Mouse (Mus musculus): ENCODE measurements at regions not wholly inside any gene's neighbourhood (a gene's known extent, or its start where the extent isn't known, plus 50 kb on each side); places are given as distances from the start of the nearest gene placed in this dataset.

GRCm38 (mm10) chr11:6738581-6738980, 80.3 kb downstream of the Ramp3 start:
- Histone ChIP-seq H3K4me3 (ENCODE audit: low read depth, low read length) (no peak overlapping the region), H3K9me3 (ENCODE audit: control insufficient read depth, low read length) (no peaks in the 10 kb centered on the region), H3K4me1 (replicated peaks; ENCODE audit: control insufficient read depth, insufficient read depth, low read length) (no peaks in the 10 kb centered on the region), H3K36me3 (ENCODE audit: control insufficient read depth, insufficient read depth, low read length) (no peaks in the 10 kb centered on the region), H3K4me2 (replicated peaks; ENCODE audit: low read depth, low read length) (no peak overlapping the region), H3K27ac (ENCODE audit: low read depth, low read length) (no peak overlapping the region), H3K9ac (ENCODE audit: low read depth, low read length) (no peak overlapping the region), H3K27me3 (ENCODE audit: control insufficient read depth, insufficient read depth, low read length) (no peaks in the 10 kb centered on the region)
- DNase-seq (ENCODE audit: low spot score) (no peak), ATAC-seq (ENCODE audit: low FRiP score) (no peak)
- 85% methylated on average over 3 of the region's 3 CpGs for WGBS

- H3K4me3 ChIP-seq (ENCODE audit: low read depth, low read length) = no peak overlapping the region
- H3K9me3 ChIP-seq (ENCODE audit: control insufficient read depth, low read length) = no peaks in the 10 kb centered on the region
- H3K36me3 ChIP-seq (ENCODE audit: control insufficient read depth, insufficient read depth, low read length) = no peaks in the 10 kb centered on the region
- no peak overlapping the region for H3K27ac ChIP-seq (ENCODE audit: low read depth, low read length)
- H3K4me2 ChIP-seq (replicated peaks; ENCODE audit: low read depth, low read length) = no peak overlapping the region
- no peaks in the 10 kb centered on the region for H3K27me3 ChIP-seq (ENCODE audit: control insufficient read depth, insufficient read depth, low read length)
- WGBS = 93% methylated on average over 3 of the region's 3 CpGs
- DNase-seq (ENCODE audit: low spot score) = no peak
- ATAC-seq (ENCODE audit: low FRiP score) = no peak
- H3K4me1 ChIP-seq (replicated peaks; ENCODE audit: control insufficient read depth, insufficient read depth, low read length) = no peaks in the 10 kb centered on the region
- H3K9ac ChIP-seq (ENCODE audit: low read depth, low read length) = no peak overlapping the region
Measured at GRCm38 (mm10) chr11:6738163-6738562, 79.8 kb downstream of the Ramp3 start.

GRCm38 (mm10) chr11:6734746-6735430, 76.6 kb downstream of the Ramp3 start:
- no peak overlapping the region for H3K4me2 ChIP-seq (replicated peaks; ENCODE audit: low read depth, low read length)
- no peak for ATAC-seq (ENCODE audit: low FRiP score)
- no peak overlapping the region for H3K9ac ChIP-seq (ENCODE audit: low read depth, low read length)
- H3K27me3 ChIP-seq (ENCODE audit: control insufficient read depth, insufficient read depth, low read length) = no peaks in the 10 kb centered on the region
- H3K4me3 ChIP-seq (ENCODE audit: low read depth, low read length) = no peak overlapping the region
- DNase-seq (ENCODE audit: low spot score) = no peak
- H3K27ac ChIP-seq (ENCODE audit: low read depth, low read length) = no peak overlapping the region
- WGBS = 89% methylated on average over 7 of the region's 7 CpGs
- H3K36me3 ChIP-seq (ENCODE audit: control insufficient read depth, insufficient read depth, low read length) = no peaks in the 10 kb centered on the region
- H3K9me3 ChIP-seq (ENCODE audit: control insufficient read depth, low read length) = no peaks in the 10 kb centered on the region
- no peaks in the 10 kb centered on the region for H3K4me1 ChIP-seq (replicated peaks; ENCODE audit: control insufficient read depth, insufficient read depth, low read length)

GRCm38 (mm10) chr11:6731505-6731904, 73.2 kb downstream of the Ramp3 start:
- ATAC-seq (ENCODE audit: low FRiP score) (no peak), DNase-seq (ENCODE audit: low spot score) (no peak)
- H3K4me2 ChIP-seq (replicated peaks; ENCODE audit: low read depth, low read length) = no peak overlapping the region
- no peaks in the 10 kb centered on the region for H3K27me3 ChIP-seq (ENCODE audit: control insufficient read depth, insufficient read depth, low read length)
- no peaks in the 10 kb centered on the region for H3K36me3 ChIP-seq (ENCODE audit: control insufficient read depth, insufficient read depth, low read length)
- WGBS = 87% methylated on average over 5 of the region's 5 CpGs
- no peaks in the 10 kb centered on the region for H3K9me3 ChIP-seq (ENCODE audit: control insufficient read depth, low read length)
- no peak overlapping the region for H3K27ac ChIP-seq (ENCODE audit: low read depth, low read length)
- no peaks in the 10 kb centered on the region for H3K4me1 ChIP-seq (replicated peaks; ENCODE audit: control insufficient read depth, insufficient read depth, low read length)
- no peak overlapping the region for H3K4me3 ChIP-seq (ENCODE audit: low read depth, low read length)
- no peak overlapping the region for H3K9ac ChIP-seq (ENCODE audit: low read depth, low read length)

All from hindbrain, embryonic 11.5 days (tissue).